Mouse (Mus musculus) lung, embryonic 16.5 days (tissue): ENCODE measurements at regions not wholly inside any gene's neighbourhood (a gene's known extent, or its start where the extent isn't known, plus 50 kb on each side); places are given as distances from the start of the nearest gene placed in this dataset.

Source experiments
- ATAC-seq: fragments of 200-750 bp; cut with Nextera tagmentation; 2 replicates; pipeline ENCODE4 v1.8.0; 2017; ENCODE audit warnings: low read depth, mild to moderate bottlenecking, moderate library complexity
- H3K27ac ChIP-seq: fragments of 300-500 bp; sonication (generic); 2 replicates; pipeline ENCODE4 v1.5.1; 2014; ENCODE audit warnings: mild to moderate bottlenecking, control low read depth, low read length
- H3K27me3 ChIP-seq: fragments of 300-500 bp; sonication (generic); 2 replicates; pipeline ENCODE4 v1.6.1; 2014; ENCODE audit warnings: low read depth, low read length, mixed read lengths; ENCODE audit not compliant: control insufficient read depth, insufficient read depth
- H3K36me3 ChIP-seq: fragments of 300-500 bp; sonication (generic); 2 replicates; pipeline ENCODE4 v1.6.1; 2014; ENCODE audit warnings: low read length; ENCODE audit not compliant: control insufficient read depth, insufficient read depth
- H3K4me1 ChIP-seq: fragments of 300-500 bp; sonication (generic); replicated peaks from 2 replicates; pipeline ENCODE4 v1.6.1; 2014; ENCODE audit warnings: low read length, mixed read lengths; ENCODE audit not compliant: control insufficient read depth, insufficient read depth
- H3K4me2 ChIP-seq: fragments of 300-500 bp; sonication (generic); 2 replicates; pipeline ENCODE4 v1.6.1; 2014; ENCODE audit warnings: low read depth, low read length, control low read depth
- H3K4me3 ChIP-seq: fragments of 300-500 bp; sonication (generic); 2 replicates; pipeline ENCODE4 v1.5.1; 2014; ENCODE audit warnings: mild to moderate bottlenecking, low read length, control low read depth
- H3K9ac ChIP-seq: fragments of 300-500 bp; sonication (generic); 2 replicates; pipeline ENCODE4 v1.6.1; 2014; ENCODE audit warnings: low read length, control low read depth
- H3K9me3 ChIP-seq: fragments of 300-500 bp; sonication (generic); 2 replicates; pipeline ENCODE4 v1.6.1; 2016; ENCODE audit warnings: low read length; ENCODE audit not compliant: control insufficient read depth
- WGBS: fragments of 180-500 bp; shearing (Covaris S2); extraction: QIAGEN DNeasy Blood & Tissue Kit; methylation state at CpG from one replicate; pipeline ENCODE4 v1.1.7; 2014; 5-methylcytosine and 5-hydroxymethylcytosine counted together

- Histone ChIP-seq H3K27ac (no peak overlapping the region), H3K36me3 (no peaks in the 10 kb centered on the region), H3K4me3 (no peak overlapping the region), H3K4me1 (no peaks in the 10 kb centered on the region), H3K27me3 (no peaks in the 10 kb centered on the region), H3K9ac (no peak overlapping the region), H3K9me3 (no peaks in the 10 kb centered on the region), H3K4me2 (no peak overlapping the region)
- no peak for ATAC-seq
- WGBS: 30% methylated on average over 13 of the region's 13 CpGs
Measured at GRCm38 (mm10) chr8:27677143-27678106, 230.0 kb downstream of the Poteg start.

- Histone ChIP-seq H3K36me3 (no peaks in the 10 kb centered on the region), H3K4me1 (no peaks in the 10 kb centered on the region), H3K9me3 (no peaks in the 10 kb centered on the region), H3K27ac (no peak overlapping the region), H3K27me3 (no peaks in the 10 kb centered on the region), H3K4me3 (no peak overlapping the region), H3K9ac (no peak overlapping the region), H3K4me2 (no peak overlapping the region)
- 0 out of 2 replicates have a peak, but pooled peaks have one; percentile 62 for ATAC-seq
- WGBS: 1% methylated on average over 2 of the region's 2 CpGs
Measured at GRCm38 (mm10) chr8:27679164-27679563, 231.7 kb downstream of the Poteg start.

- H3K27ac ChIP-seq: no peak overlapping the region
- WGBS: 69% methylated on average over 6 of the region's 6 CpGs
- no peak overlapping the region for H3K4me3 ChIP-seq
- ATAC-seq: no peak
- H3K27me3 ChIP-seq: no peaks in the 10 kb centered on the region
- no peak overlapping the region for H3K4me2 ChIP-seq
- no peaks in the 10 kb centered on the region for H3K9me3 ChIP-seq
- no peaks in the 10 kb centered on the region for H3K4me1 ChIP-seq
- H3K9ac ChIP-seq: no peak overlapping the region
- no peaks in the 10 kb centered on the region for H3K36me3 ChIP-seq
Measured at GRCm38 (mm10) chr8:27721988-27722387, 274.5 kb downstream of the Poteg start.

GRCm38 (mm10) chr8:27770296-27770695 is 322.8 kb downstream of the Poteg start:
- Histone ChIP-seq H3K4me1 (no peaks in the 10 kb centered on the region), H3K9me3 (no peaks in the 10 kb centered on the region), H3K36me3 (no peaks in the 10 kb centered on the region), H3K4me2 (no peak overlapping the region), H3K27me3 (no peaks in the 10 kb centered on the region), H3K9ac (no peak overlapping the region), H3K4me3 (no peak overlapping the region), H3K27ac (no peak overlapping the region)
- no peak for ATAC-seq
- WGBS: 69% methylated on average over 6 of the region's 6 CpGs

GRCm38 (mm10) chr8:27770803-27771202 is 323.3 kb downstream of the Poteg start:
- Histone ChIP-seq H3K4me1 (no peaks in the 10 kb centered on the region), H3K9ac (no peak overlapping the region), H3K36me3 (no peaks in the 10 kb centered on the region), H3K27ac (no peak overlapping the region), H3K27me3 (no peaks in the 10 kb centered on the region), H3K4me2 (no peak overlapping the region), H3K4me3 (no peak overlapping the region), H3K9me3 (no peaks in the 10 kb centered on the region)
- 37% methylated on average over 8 of the region's 8 CpGs for WGBS
- no peak for ATAC-seq

- no peak overlapping the region for H3K9ac ChIP-seq
- H3K27ac ChIP-seq: no peak overlapping the region
- no peak for ATAC-seq
- no peaks in the 10 kb centered on the region for H3K27me3 ChIP-seq
- no peaks in the 10 kb centered on the region for H3K4me1 ChIP-seq
- H3K36me3 ChIP-seq: no peaks in the 10 kb centered on the region
- no peak overlapping the region for H3K4me3 ChIP-seq
- H3K4me2 ChIP-seq: no peak overlapping the region
- no peaks in the 10 kb centered on the region for H3K9me3 ChIP-seq
Measured at GRCm38 (mm10) chr8:27771250-27771649, 323.8 kb downstream of the Poteg start.

- no peak for ATAC-seq
- no peaks in the 10 kb centered on the region for H3K36me3 ChIP-seq
- WGBS: 41% methylated on average over 3 of the region's 3 CpGs
- no peaks in the 10 kb centered on the region for H3K27me3 ChIP-seq
- no peak overlapping the region for H3K9ac ChIP-seq
- H3K4me3 ChIP-seq: no peak overlapping the region
- no peaks in the 10 kb centered on the region for H3K9me3 ChIP-seq
- no peak overlapping the region for H3K4me2 ChIP-seq
- H3K4me1 ChIP-seq: no peaks in the 10 kb centered on the region
- H3K27ac ChIP-seq: no peak overlapping the region
Measured at GRCm38 (mm10) chr8:27778982-27779381, 331.5 kb downstream of the Poteg start.
